Mouse (Mus musculus): ENCODE results near the gene Wdr31. TPM values are rescaled to one million over a fixed set of nuclear protein-coding genes. Genes with fewer than 3 reads are reported as not detected.
A peak's percentile ranks its signal among the peaks of the same experiment; 100 is the strongest.

Gene Wdr31
- polyA plus RNA-seq, 1 experiment = 8.0 TPM

DNA sequence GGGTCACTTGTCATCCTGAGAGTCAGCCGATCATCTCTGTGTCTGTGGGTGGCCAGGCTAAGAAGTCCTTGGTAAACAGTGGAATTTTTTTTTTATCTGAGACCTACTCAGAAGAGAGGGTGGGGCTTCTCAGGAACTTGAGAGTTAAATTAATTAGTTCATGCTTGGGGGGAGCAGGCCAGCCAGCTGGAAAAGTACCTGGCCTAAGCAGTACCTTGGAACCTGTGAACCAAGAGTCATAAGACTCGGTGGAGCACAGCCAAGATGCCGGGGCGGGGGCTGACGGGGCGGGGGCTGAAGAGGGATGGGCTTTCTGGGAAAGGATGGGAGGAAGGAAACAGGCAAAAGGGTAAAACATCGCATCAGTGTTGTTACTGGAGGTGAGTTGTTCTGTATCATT lies 32.8 kb downstream of the Wdr31 start:
- no peak for TF ChIP-seq POLR2A (IDR thresholded peaks at IDR 0.05; ENCODE audit: borderline replicate concordance, extremely low read depth, insufficient read depth, insufficient read length, poor library complexity, severe bottlenecking)
- TF ChIP-seq CTCF (IDR thresholded peaks at IDR 0.05; ENCODE audit: borderline replicate concordance, extremely low read depth, insufficient read depth, insufficient read length) = no peak
- no peak for DNase-seq (ENCODE audit: low read depth)

DNA sequence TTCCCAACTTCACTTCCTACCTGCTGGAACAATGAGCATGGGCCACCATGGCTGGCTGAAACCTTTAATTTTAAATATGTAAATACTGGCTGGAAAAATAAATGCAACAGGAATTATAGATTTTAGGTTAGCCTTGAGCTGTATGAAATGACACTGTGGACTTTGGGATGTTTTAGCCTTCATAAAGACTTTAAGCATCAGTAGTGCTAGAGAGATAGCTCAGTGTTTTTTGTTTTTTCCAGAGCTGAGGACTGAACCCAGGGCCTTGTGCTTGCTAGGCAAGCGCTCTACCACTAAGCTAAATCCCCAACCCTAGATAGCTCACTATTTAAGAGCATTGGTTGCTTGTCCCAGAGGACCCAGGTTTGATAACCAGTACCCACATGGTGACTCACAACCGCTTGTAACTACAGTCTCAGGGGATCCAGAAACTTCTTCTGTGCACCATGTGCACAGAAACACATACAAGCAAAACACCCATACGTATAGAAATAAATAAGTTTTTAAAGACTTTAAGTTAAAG lies 33.4 kb downstream of the Wdr31 start:
- DNase-seq (ENCODE audit: low read depth) = no peak
- TF ChIP-seq CTCF (IDR thresholded peaks at IDR 0.05; ENCODE audit: borderline replicate concordance, extremely low read depth, insufficient read depth, insufficient read length) (no peak), POLR2A (IDR thresholded peaks at IDR 0.05; ENCODE audit: borderline replicate concordance, extremely low read depth, insufficient read depth, insufficient read length, poor library complexity, severe bottlenecking) (no peak)

DNA sequence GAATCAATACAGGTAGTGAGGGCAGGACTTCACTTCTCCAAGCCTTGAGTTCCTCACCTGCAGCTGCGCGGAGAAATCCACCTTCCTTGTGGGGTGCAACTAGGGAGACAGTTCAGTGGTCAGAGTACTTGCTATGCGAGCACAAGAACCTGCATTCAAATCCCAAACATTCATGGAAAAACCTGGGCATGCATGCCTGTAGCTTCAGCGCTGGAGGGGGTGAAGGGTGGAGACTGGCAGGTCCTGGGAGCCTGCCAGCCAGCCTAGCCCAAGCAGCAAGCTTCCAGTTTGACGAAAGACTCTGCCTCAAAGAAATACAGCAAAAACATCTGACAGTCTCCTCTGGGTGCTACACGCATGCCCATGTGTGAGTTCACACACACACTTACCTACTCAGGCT lies 35.6 kb downstream of the Wdr31 start, which contains the start of gene Rnf183:
TSS of gene Rnf183 (minus strand) at position 172 of the 400 bp plus-strand sequence.
- TF ChIP-seq POLR2A (IDR thresholded peaks at IDR 0.05; ENCODE audit: borderline replicate concordance, extremely low read depth, insufficient read depth, insufficient read length, poor library complexity, severe bottlenecking) = no peak
- TF ChIP-seq CTCF (IDR thresholded peaks at IDR 0.05; ENCODE audit: borderline replicate concordance, extremely low read depth, insufficient read depth, insufficient read length) = no peak
- no peak for DNase-seq (ENCODE audit: low read depth)

DNA sequence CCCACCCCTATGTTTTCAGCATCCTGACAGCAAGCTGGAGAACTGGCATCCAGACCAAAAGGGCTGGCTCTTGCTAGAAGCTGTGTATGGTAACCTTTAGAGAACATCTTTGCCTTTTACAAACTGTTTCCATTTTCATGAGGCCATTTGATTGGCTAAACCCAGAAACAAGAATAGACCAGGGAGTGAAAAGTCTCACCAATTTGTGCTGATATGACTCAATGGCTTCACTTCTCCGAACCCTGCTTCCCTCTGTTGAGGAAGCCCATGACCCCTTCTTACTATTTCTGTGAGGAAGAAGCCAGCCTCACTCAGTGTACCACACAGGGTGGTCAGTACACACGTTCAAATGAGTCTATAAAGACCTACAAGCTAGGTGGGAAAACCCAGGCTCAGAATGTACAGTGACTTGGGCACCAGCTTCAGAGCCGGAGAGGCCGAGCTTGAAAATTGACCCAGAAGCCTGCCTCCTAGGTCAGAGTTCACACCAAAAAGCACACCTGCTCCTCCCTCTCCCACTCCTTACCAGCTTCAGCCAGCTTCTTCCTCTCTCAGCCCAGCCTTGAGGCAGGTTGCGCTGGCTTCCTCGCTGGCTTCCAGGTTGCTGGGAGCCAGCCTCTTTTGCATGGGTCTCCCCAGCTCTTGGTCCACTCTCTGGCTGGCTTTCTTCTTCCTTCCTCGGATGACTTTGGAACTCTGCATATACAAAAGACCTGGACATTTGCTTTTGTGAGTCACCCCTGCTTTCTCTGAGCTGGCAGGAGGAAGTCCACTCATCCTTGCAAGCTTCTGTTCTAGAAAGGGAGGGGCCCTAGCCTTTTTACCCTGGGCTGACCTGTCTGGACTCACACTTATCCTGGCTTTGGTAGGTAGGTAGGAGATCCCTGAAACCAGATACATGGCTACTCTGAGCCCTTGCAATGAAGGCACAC lies 36.5 kb downstream of the Wdr31 start:
- TF ChIP-seq POLR2A (IDR thresholded peaks at IDR 0.05; ENCODE audit: borderline replicate concordance, extremely low read depth, insufficient read depth, insufficient read length, poor library complexity, severe bottlenecking) = no peak
- TF ChIP-seq CTCF (IDR thresholded peaks at IDR 0.05; ENCODE audit: borderline replicate concordance, extremely low read depth, insufficient read depth, insufficient read length) = no peak
- no peak for DNase-seq (ENCODE audit: low read depth)

DNA sequence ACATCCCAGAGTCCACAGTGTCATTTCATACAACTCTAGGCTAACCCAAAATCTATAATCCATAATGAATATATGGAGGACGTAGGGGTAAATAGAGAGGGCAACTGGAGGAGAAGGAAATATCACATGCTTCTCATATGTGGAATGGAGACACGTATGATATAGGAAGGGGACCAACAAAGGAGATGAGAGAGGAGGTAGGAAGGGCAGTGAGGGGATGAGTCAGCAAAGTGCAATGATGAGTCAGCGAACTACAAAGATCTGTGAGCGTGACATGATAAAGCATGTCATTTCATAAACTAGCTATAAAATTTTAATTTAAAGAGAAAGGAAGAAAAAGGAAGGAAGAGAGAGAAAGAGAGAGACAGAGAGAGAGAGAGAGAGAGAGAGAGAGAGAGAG lies 39.2 kb downstream of the Wdr31 start:
- TF ChIP-seq POLR2A (IDR thresholded peaks at IDR 0.05; ENCODE audit: borderline replicate concordance, extremely low read depth, insufficient read depth, insufficient read length, poor library complexity, severe bottlenecking) = no peak
- no peak for TF ChIP-seq CTCF (IDR thresholded peaks at IDR 0.05; ENCODE audit: borderline replicate concordance, extremely low read depth, insufficient read depth, insufficient read length)
- no peak for DNase-seq (ENCODE audit: low read depth)

DNA sequence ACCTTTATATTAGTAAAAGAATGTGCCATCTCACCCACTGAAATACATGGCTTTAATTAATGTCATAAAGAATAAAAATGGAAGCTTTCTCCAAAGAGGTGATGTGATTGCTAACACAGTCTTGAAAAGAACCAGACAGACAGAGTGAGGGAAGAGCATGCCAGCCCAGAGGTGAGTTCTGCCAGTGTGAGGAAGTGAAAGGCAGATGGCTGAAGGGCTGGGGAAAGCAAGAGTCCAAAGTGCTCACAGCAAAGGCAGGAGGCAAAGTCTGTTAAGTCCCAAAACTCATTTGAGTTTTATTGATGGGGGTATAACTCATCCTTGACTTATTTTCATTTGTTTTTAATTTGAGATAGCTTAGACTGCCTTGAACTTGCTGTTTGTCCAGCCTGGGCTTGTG lies 40.0 kb downstream of the Wdr31 start:
- no peak for TF ChIP-seq CTCF (IDR thresholded peaks at IDR 0.05; ENCODE audit: borderline replicate concordance, extremely low read depth, insufficient read depth, insufficient read length)
- no peak for TF ChIP-seq POLR2A (IDR thresholded peaks at IDR 0.05; ENCODE audit: borderline replicate concordance, extremely low read depth, insufficient read depth, insufficient read length, poor library complexity, severe bottlenecking)
- DNase-seq (ENCODE audit: low read depth) = no peak

DNA sequence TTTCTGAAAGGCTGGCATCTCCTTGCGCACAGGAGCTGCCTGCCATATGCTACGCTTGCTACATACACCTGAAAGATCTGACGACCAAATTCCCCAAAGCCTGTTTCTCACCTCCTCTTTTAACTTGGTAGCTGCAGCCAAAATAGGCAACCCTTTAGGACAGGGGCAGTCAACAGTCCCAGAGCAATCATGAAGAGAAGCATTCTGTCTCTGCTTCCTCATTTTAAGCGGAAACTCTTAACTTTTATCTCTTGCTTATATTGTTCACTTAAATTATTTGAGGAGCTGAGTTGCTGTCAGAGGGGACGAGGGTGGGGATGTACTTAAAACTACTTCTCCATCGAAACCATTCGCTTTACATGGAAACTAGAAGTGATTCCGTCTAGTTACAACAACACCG lies 41.1 kb downstream of the Wdr31 start:
- DNase-seq (ENCODE audit: low read depth) = no peak
- TF ChIP-seq CTCF (IDR thresholded peaks at IDR 0.05; ENCODE audit: borderline replicate concordance, extremely low read depth, insufficient read depth, insufficient read length) (no peak), POLR2A (IDR thresholded peaks at IDR 0.05; ENCODE audit: borderline replicate concordance, extremely low read depth, insufficient read depth, insufficient read length, poor library complexity, severe bottlenecking) (no peak)

DNA sequence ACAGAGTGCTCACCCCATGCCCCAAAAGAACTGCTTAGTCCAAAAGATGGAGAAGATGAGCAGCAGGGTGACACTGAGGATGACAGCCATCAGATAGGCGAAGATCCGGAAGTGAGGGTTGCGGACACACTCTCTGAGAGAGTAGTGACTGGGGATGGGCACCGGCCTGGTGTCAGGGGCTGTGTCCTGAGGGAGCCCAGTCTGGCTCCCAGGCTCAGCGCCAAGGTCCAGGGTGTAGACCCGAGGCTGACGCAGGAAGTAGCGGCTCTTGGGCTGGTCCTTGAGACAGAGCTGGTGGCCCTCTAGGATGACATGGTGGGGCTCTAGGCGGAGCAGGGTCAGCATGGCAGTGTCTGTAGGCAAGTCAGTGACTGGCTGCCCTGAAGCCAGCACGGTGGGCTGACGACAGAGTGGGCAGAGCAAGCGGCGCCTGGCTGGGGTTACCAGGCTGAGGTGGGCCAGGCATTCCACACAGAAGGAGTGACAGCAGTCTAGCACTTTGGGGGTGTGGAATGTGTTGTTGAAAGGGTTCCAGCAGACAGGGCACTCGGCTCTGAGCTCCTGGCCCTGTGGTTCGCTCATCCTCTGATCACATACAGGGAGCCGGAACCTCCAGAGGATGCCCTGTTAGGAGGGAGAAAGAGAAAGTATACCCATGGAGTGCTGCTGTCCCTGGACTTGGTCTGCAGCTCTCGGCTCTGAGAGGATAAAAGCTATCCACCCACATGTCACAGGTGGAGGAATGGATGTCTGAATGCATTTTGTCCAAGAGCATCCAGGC lies 42.5 kb downstream of the Wdr31 start:
- TF ChIP-seq CTCF (IDR thresholded peaks at IDR 0.05; ENCODE audit: borderline replicate concordance, extremely low read depth, insufficient read depth, insufficient read length) (no peak), POLR2A (IDR thresholded peaks at IDR 0.05; ENCODE audit: borderline replicate concordance, extremely low read depth, insufficient read depth, insufficient read length, poor library complexity, severe bottlenecking) (no peak)
- no peak for DNase-seq (ENCODE audit: low read depth)

DNA sequence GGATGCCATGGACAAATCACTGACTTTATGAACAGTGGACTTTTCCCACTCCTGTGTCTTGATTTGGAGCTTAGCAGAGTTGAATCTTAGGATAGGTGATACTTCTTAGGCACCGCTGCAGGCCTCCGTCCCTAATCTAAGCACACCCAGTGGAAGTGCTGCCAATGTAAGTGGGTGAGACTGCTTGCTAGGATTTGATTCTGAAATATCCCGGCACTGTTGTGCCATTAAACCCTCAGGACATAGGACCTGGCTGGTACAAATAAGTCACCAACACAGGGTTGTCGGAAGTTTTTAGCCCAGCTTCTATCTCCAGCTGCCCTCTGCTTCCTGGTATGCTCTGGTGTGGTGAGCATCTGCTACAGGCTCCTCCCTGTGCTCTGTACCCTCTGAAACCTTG lies 44.8 kb downstream of the Wdr31 start:
- no peak for DNase-seq (ENCODE audit: low read depth)
- TF ChIP-seq CTCF (IDR thresholded peaks at IDR 0.05; ENCODE audit: borderline replicate concordance, extremely low read depth, insufficient read depth, insufficient read length) (no peak), POLR2A (IDR thresholded peaks at IDR 0.05; ENCODE audit: borderline replicate concordance, extremely low read depth, insufficient read depth, insufficient read length, poor library complexity, severe bottlenecking) (no peak)

DNA sequence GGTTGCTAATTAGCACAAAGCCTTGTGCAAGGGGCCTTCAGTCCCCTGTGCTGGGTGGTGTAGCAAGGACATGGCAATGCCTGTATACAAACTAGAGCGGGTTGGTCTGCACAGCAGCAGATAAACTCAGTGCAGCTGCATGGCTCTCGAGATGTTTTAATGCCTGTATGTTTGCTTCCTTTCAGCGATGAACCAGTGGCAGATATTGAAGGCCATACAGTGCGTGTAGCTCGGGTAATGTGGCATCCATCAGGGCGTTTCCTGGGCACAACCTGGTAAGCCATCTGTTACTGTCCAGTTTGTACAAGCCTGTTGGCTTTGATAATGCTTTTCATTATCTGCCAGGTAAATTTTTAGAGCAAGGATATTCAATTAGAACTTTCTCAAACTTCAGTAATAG lies 51.6 kb downstream of the Wdr31 start:
- DNase-seq (ENCODE audit: low read depth) = no peak
- TF ChIP-seq CTCF (IDR thresholded peaks at IDR 0.05; ENCODE audit: borderline replicate concordance, extremely low read depth, insufficient read depth, insufficient read length) (no peak), POLR2A (IDR thresholded peaks at IDR 0.05; ENCODE audit: borderline replicate concordance, extremely low read depth, insufficient read depth, insufficient read length, poor library complexity, severe bottlenecking) (no peak)

DNA sequence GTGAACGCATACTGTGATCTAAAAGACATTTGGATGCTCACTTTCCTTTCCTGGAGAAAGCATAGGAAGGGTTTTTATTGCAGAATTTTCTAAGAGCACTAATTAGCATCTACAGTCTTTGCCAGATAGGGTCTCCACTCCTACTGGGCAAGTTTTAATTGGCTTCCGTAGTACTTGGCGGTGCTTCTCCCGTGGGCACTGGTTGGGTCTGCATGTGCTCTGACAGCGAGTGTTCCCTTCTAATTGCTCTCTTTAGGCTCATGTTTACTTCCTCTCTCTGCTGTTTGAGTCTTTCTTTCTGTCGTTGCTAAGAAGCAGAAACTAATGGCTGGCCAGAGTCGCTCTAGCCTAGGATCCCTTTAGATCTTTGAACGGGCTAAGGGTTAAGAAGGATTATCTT lies 52.2 kb downstream of the Wdr31 start:
- peak; percentile 79 for DNase-seq (ENCODE audit: low read depth)
- no peak for TF ChIP-seq CTCF (IDR thresholded peaks at IDR 0.05; ENCODE audit: borderline replicate concordance, extremely low read depth, insufficient read depth, insufficient read length)
- no peak for TF ChIP-seq POLR2A (IDR thresholded peaks at IDR 0.05; ENCODE audit: borderline replicate concordance, extremely low read depth, insufficient read depth, insufficient read length, poor library complexity, severe bottlenecking)

Measured in brain, embryonic 14.5 days (tissue).